Mouse (Mus musculus) forebrain, embryonic 13.5 days (tissue): ENCODE measurements around the gene Galnt18. TPM values are rescaled to one million over a fixed set of nuclear protein-coding genes. Genes with fewer than 3 reads are reported as not detected.

Experiments used
- ATAC-seq: fragments of 200-750 bp; cut with Nextera tagmentation; 2 replicates; pipeline ENCODE4 v1.8.0; 2017
- H3K27ac ChIP-seq: fragments of 300-500 bp; sonication (generic); 2 replicates; pipeline ENCODE4 v1.5.1; 2015; ENCODE audit warnings: inconsistent platforms, mild to moderate bottlenecking, moderate library complexity
- H3K27me3 ChIP-seq: fragments of 300-500 bp; sonication (generic); 2 replicates; pipeline ENCODE4 v1.6.1; 2015; ENCODE audit warnings: mild to moderate bottlenecking, inconsistent platforms
- H3K36me3 ChIP-seq: fragments of 300-500 bp; sonication (generic); 2 replicates; pipeline ENCODE4 v1.6.1; 2015; ENCODE audit warnings: mild to moderate bottlenecking, inconsistent platforms; ENCODE audit not compliant: poor library complexity, severe bottlenecking
- H3K4me1 ChIP-seq: fragments of 300-500 bp; sonication (generic); 2 replicates; pipeline ENCODE4 v1.6.1; 2015; ENCODE audit warnings: inconsistent platforms
- H3K4me2 ChIP-seq: fragments of 300-500 bp; sonication (generic); 2 replicates; pipeline ENCODE4 v1.6.1; 2015; ENCODE audit warnings: inconsistent platforms, mild to moderate bottlenecking, moderate library complexity
- H3K4me3 ChIP-seq: fragments of 300-500 bp; sonication (generic); 2 replicates; pipeline ENCODE4 v1.5.1; 2015; ENCODE audit warnings: mild to moderate bottlenecking, inconsistent platforms
- H3K9ac ChIP-seq: fragments of 300-500 bp; sonication (generic); 2 replicates; pipeline ENCODE4 v1.6.1; 2015; ENCODE audit warnings: mild to moderate bottlenecking, inconsistent platforms
- H3K9me3 ChIP-seq: fragments of 300-500 bp; sonication (generic); replicated peaks from 2 replicates; pipeline ENCODE4 v1.6.1; 2016; ENCODE audit warnings: inconsistent platforms
- WGBS: fragments of 180-500 bp; shearing (Covaris S2); methylation state at CpG from one replicate; pipeline ENCODE4 v1.1.7; 2015; 5-methylcytosine and 5-hydroxymethylcytosine counted together
- polyA plus RNA-seq: library from polyadenylated mRNA; unstranded; fragments of >200 nt; fragmentation: Nextera tagmentation; extraction: Ambion mirVana; gene quantifications from 2 replicates; pipeline ENCODE4 v1.2.1, GENCODE M21; 2015

The Galnt18 gene
- polyA plus RNA-seq, 1 experiment from 2014 or later: 4.6 TPM

DNA sequence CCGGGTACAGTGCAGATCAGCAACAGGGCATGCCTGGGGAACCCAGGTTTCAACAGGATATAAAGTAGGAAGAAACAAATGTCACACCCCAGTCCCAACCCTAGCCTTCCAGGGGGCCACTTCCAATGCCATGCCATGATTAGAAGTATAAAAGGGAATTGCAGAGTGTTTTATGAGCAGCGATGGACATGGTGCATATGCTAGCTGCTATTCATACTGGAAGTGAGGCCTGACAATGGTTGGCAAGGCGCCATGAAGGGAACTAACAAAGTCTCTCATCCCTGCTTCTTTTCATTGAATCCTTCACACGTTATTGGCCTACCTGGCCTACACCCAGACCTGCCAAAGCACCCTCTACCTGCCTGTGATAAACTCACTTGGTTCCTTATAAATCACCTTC lies 295.9 kb downstream of the Galnt18 start:
- no peak overlapping the region for H3K4me2 ChIP-seq
- WGBS: 78% methylated on average over 4 of the region's 4 CpGs

DNA sequence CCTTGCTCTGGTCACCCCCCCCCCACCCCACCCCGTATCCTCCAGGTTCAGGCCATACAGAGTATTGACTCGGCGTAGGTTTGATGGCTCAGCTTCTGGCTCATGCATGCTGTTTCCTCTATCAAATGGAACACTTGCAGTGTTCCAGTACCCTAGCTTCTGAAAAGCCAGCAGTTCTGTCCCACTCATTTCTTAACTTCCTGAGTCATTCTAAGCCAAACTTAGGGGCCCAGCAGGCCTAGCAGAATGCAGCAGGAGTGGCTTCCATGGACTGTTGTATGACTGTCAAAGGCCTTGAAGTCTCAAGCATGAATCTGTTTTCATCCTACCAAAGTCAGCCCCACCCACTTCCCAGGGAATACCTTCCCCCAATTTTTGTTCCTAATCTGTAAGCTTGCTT lies 296.5 kb downstream of the Galnt18 start:
- ATAC-seq: no peak
- Histone ChIP-seq H3K9ac (no peak overlapping the region), H3K36me3 (no peaks in the 10 kb centered on the region), H3K4me2 (no peak overlapping the region), H3K9me3 (no peaks in the 10 kb centered on the region), H3K4me3 (no peak overlapping the region), H3K4me1 (0 out of 2 replicates have a peak, but pooled peaks cover 7% of the 10 kb centered on the region), H3K27ac (no peak overlapping the region), H3K27me3 (0 out of 2 replicates have a peak, but pooled peaks cover 2% of the 10 kb centered on the region)
- 90% methylated on average over 3 of the region's 3 CpGs for WGBS

More for the DNA sequence above, 295.9 kb downstream of the Galnt18 start:
- Histone ChIP-seq H3K27me3 (0 out of 2 replicates have a peak, but pooled peaks cover 2% of the 10 kb centered on the region), H3K36me3 (no peaks in the 10 kb centered on the region), H3K27ac (no peak overlapping the region), H3K4me3 (no peak overlapping the region), H3K4me1 (0 out of 2 replicates have a peak, but pooled peaks cover 7% of the 10 kb centered on the region), H3K9me3 (no peaks in the 10 kb centered on the region), H3K9ac (no peak overlapping the region)
- ATAC-seq: no peak

DNA sequence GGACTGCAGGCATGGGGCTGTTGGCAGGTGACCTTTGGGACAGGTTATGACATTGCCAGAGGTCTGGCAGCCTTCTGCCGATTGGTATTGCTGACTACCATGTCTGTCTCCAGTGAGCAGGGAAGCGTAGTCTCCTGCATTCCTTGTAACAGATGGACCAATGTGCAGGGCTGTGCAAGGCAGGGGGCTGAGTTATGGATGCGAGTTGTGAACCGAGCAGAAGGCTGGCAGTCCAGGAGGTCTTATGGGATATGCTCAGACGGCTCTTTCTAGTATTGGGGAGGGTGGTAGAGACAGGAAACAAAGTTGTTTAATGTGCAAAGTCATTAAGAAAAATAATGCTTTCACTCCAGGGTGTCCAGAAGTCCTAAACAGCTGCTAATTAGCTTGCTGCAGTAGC lies 312.1 kb downstream of the Galnt18 start:
- Histone ChIP-seq H3K4me1 (no peaks in the 10 kb centered on the region), H3K9me3 (no peaks in the 10 kb centered on the region), H3K9ac (no peak overlapping the region), H3K36me3 (no peaks in the 10 kb centered on the region), H3K4me2 (no peak overlapping the region), H3K27me3 (no peaks in the 10 kb centered on the region), H3K27ac (no peak overlapping the region), H3K4me3 (no peak overlapping the region)
- 62% methylated on average over 5 of the region's 5 CpGs for WGBS
- no peak for ATAC-seq

DNA sequence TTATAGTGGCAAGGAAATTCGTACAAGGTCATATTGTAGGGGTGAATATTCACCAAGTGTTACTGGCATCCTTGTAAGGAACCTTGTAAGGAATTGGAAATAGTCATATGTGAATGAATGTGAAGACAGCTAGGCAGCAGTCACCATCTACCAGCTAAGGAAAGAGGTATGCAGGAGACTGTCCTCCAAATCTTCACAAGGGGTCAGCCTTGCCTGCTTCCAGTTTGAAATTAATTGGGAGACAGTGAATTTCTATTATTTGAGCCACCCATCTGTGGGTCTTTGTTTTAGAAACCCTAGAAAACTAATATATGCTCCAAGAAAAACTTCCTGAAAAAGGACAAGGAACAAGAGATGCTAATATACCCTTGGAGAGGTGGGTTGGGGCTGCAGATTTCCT lies 313.1 kb downstream of the Galnt18 start:
- H3K4me3 ChIP-seq: no peak overlapping the region
- no peaks in the 10 kb centered on the region for H3K4me1 ChIP-seq
- no peaks in the 10 kb centered on the region for H3K27me3 ChIP-seq
- H3K9me3 ChIP-seq: no peaks in the 10 kb centered on the region
- no peak overlapping the region for H3K9ac ChIP-seq
- no peak overlapping the region for H3K27ac ChIP-seq
- 83% methylated on average over 1 of the region's 1 CpGs for WGBS
- no peak for ATAC-seq
- no peaks in the 10 kb centered on the region for H3K36me3 ChIP-seq
- no peak overlapping the region for H3K4me2 ChIP-seq

DNA sequence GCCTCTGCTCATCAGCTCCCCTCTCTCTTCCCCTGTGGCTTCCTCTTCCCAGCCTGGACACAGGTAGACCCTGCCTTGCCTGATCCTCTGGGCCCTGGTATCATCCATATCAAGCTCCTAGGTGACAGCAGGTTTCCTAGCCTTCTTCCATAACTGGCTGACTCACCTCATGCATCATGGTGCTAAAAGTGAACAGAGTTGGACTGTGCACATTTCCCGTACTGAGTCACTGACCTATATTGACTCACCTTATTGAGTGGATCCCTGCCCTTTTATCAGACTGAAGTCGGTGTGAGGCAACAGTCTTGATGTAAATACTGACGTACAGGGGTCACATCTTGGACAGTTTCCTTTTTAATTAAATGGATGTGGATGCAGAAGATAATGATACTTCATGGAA lies 313.7 kb downstream of the Galnt18 start:
- Histone ChIP-seq H3K4me1 (no peaks in the 10 kb centered on the region), H3K4me3 (no peak overlapping the region), H3K27ac (no peak overlapping the region), H3K4me2 (no peak overlapping the region), H3K27me3 (no peaks in the 10 kb centered on the region), H3K36me3 (no peaks in the 10 kb centered on the region), H3K9ac (no peak overlapping the region), H3K9me3 (no peaks in the 10 kb centered on the region)
- WGBS: 89% methylated on average over 3 of the region's 3 CpGs
- no peak for ATAC-seq

DNA sequence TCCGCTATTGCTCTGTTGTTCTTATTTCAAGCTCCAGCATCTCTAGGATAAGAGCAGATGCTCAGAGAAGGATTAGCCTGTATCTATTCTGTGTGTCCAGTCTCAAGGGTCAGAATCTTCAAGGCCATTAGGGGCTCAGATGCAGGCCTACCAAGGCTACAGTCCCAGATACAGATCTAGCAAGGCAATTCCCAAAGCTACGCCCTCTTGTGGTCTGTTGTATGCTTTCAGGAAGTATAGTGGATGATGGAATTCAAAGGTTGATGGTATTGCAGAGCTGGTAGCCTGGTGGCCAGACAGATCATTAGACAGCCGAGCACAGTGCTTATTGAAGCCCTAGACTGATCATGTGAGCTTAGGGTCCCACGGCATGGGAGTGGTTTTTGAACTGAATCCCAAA lies 320.1 kb downstream of the Galnt18 start:
- WGBS: 80% methylated on average over 4 of the region's 4 CpGs
- Histone ChIP-seq H3K9ac (no peak overlapping the region), H3K4me3 (no peak overlapping the region), H3K27me3 (no peaks in the 10 kb centered on the region), H3K36me3 (no peaks in the 10 kb centered on the region), H3K27ac (no peak overlapping the region), H3K4me2 (no peak overlapping the region), H3K4me1 (no peaks in the 10 kb centered on the region), H3K9me3 (no peaks in the 10 kb centered on the region)
- no peak for ATAC-seq

DNA sequence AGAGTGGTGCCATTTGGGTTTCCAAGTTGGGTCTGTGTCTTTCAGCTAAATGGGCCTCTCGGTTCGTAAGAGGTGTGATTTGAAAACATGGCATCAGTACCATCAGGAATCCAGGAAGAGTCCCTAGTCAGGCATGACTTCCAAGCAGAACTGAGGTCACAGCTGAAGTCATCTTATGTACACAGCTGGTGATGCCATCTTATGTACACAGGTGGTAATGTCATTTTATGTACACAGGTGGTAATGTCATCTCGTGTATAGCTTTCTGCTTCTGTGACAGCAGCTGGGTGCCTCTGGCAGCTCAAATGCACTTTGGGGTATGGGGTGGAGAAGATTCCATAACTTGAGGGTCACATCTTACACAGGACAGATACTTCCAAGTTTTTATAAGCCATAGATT lies 323.8 kb downstream of the Galnt18 start:
- Histone ChIP-seq H3K27me3 (no peaks in the 10 kb centered on the region), H3K9ac (no peak overlapping the region), H3K9me3 (no peaks in the 10 kb centered on the region), H3K27ac (no peak overlapping the region), H3K4me1 (no peaks in the 10 kb centered on the region), H3K4me2 (no peak overlapping the region), H3K36me3 (no peaks in the 10 kb centered on the region), H3K4me3 (no peak overlapping the region)
- no peak for ATAC-seq
- 88% methylated on average over 3 of the region's 3 CpGs for WGBS

DNA sequence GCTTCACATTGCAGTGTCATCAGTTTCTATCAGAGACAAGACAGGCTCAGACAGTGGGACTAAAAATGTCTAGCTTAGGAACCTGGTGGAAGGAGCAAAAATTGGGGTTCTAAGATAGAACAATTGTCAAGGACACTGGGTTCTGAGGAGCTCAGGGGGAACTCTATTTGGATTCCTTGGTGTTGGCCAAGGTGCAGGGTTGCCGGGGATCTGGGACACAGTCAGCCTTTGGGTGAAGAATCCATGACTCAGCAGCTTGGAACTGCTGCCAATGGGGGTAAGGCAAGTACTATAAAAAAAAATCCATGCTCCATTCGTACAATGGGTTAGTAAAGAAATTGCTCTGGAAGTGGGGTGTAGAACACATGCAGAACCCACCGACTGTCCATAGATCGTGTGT lies 324.2 kb downstream of the Galnt18 start:
- H3K4me2 ChIP-seq: no peak overlapping the region
- H3K27ac ChIP-seq: no peak overlapping the region
- H3K9ac ChIP-seq: no peak overlapping the region
- no peaks in the 10 kb centered on the region for H3K9me3 ChIP-seq
- no peaks in the 10 kb centered on the region for H3K27me3 ChIP-seq
- no peaks in the 10 kb centered on the region for H3K36me3 ChIP-seq
- H3K4me1 ChIP-seq: no peaks in the 10 kb centered on the region
- 92% methylated on average over 4 of the region's 4 CpGs for WGBS
- ATAC-seq: no peak
- H3K4me3 ChIP-seq: no peak overlapping the region

DNA sequence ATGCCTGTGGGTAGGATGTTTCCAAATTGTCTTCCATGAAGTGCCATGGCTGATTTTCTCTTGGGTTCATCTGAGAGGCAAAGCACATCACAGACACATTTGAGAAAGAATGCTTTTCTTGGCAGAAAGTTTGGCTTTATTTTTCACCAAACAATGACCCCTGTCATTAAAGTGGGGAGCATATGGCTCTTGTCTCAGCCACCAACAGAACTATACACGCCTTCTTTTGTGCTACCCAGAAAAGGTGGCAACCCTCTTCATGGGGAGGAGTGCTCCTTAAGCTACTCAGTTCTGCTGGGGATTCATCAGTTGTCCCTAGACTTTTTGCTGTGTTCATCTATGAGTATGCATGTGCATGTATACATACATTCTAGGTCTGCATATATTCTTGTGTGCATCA lies 327.8 kb downstream of the Galnt18 start:
- no peak overlapping the region for H3K9ac ChIP-seq
- no peak for ATAC-seq
- 44% methylated on average over 1 of the region's 1 CpGs for WGBS
- no peak overlapping the region for H3K27ac ChIP-seq
- no peak overlapping the region for H3K4me3 ChIP-seq
- no peaks in the 10 kb centered on the region for H3K9me3 ChIP-seq
- no peaks in the 10 kb centered on the region for H3K4me1 ChIP-seq
- H3K27me3 ChIP-seq: no peaks in the 10 kb centered on the region
- no peak overlapping the region for H3K4me2 ChIP-seq
- no peaks in the 10 kb centered on the region for H3K36me3 ChIP-seq

DNA sequence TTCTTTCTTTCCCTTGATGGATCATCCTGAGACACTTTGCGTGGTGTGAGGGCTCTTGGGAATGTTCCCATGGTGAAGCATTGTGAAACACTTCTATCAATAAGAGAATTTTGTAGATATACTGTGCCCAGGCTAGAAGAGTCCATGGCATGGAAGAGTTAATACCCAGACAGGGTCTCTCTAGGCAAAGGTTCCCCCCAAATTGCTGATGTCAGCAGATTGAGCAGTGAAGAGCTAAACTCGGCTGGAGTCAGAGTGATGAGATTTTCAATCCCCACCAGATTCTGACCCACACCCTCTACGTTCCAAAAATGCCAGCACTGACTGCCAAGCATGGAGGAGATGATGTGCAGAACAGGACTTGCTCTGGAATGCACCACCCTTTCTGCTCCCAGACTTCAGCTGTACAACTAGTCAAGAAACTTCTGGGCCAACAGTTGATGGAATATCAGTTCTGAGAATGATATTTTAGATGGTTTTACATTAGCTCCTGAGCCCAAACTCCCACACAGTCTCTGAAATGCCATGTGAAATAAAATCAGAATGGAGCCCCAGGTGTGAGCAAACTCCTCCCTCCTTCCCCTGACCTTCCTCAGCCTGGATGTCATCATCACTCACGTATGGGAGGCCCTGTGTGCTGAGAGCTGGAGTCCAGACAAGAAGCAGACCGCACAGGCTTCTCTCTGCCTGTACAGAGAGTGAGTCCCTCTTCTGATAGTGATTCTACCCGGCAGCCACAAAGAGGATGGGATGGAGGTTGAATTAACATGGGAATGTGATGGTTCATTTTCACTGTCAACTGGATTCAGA lies 329.3 kb downstream of the Galnt18 start:
- Histone ChIP-seq H3K9ac (no peak overlapping the region), H3K4me3 (no peak overlapping the region), H3K9me3 (no peaks in the 10 kb centered on the region), H3K4me1 (no peaks in the 10 kb centered on the region), H3K4me2 (no peak overlapping the region), H3K27ac (no peak overlapping the region), H3K27me3 (no peaks in the 10 kb centered on the region), H3K36me3 (no peaks in the 10 kb centered on the region)
- no peak for ATAC-seq
- 85% methylated on average over 6 of the region's 6 CpGs for WGBS

DNA sequence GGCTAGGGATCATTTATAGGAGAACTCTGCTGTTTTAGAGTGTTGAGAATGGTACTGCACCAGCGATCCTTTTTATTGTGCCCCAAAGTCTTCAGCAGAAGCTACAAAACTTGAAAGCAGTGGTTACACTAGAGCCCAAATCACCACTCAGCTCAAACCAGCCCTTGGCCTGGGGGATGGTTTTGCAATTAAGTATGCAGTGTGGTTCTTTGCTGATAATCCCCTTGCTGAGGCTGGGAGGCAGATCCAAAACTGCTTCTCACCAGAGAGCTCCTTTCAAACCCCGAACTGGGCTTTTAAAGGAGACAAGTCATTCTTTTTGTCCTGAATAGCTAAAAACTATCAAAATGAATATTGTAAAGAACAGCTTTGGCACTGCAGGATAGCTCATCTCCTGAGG lies 346.6 kb downstream of the Galnt18 start:
- no peak for ATAC-seq
- WGBS: 28% methylated on average over 2 of the region's 2 CpGs
- Histone ChIP-seq H3K4me3 (no peak overlapping the region), H3K27ac (no peak overlapping the region), H3K4me2 (no peak overlapping the region), H3K9me3 (no peaks in the 10 kb centered on the region), H3K9ac (no peak overlapping the region), H3K27me3 (no peaks in the 10 kb centered on the region), H3K36me3 (no peaks in the 10 kb centered on the region), H3K4me1 (no peaks in the 10 kb centered on the region)

DNA sequence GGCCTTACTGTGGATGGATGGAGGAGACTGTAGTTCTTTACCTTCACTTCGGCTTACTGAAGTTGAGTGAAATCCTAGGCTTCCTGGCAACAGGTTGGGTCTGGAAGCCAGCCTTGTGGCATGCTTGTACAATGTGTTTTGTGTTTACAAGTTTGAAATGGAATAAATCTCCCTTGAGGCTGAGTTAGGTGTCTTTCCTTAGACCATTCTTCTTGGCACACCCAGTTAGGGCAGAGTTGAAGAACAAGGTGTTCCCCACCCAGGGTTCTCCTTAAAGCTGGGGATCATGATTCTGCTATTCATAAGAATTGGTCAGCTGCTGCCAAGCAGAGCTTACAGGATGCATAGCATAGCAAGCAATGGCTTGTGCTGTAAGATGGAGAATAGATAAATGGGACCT lies 352.4 kb downstream of the Galnt18 start:
- H3K4me3 ChIP-seq: no peak overlapping the region
- no peak overlapping the region for H3K4me2 ChIP-seq
- H3K36me3 ChIP-seq: no peaks in the 10 kb centered on the region
- no peaks in the 10 kb centered on the region for H3K9me3 ChIP-seq
- no peaks in the 10 kb centered on the region for H3K27me3 ChIP-seq
- 97% methylated on average over 1 of the region's 1 CpGs for WGBS
- ATAC-seq: no peak
- H3K27ac ChIP-seq: no peak overlapping the region
- H3K4me1 ChIP-seq: no peaks in the 10 kb centered on the region
- no peak overlapping the region for H3K9ac ChIP-seq
